Mouse (Mus musculus) liver, postnatal 0 days (tissue): ENCODE measurements around the gene Ankrd7.

Experiments
- CTCF ChIP-seq: sonication (generic); IDR thresholded peaks from 2 replicates; pipeline ENCODE4 v1.5.1; 2016; ENCODE audit warnings: antibody characterized with exemption, low read depth
- EP300 ChIP-seq: IDR thresholded peaks from 2 replicates; pipeline ENCODE4 v1.6.1; 2016; ENCODE audit warnings: antibody characterized with exemption, low read depth, mild to moderate bottlenecking

- TF ChIP-seq CTCF, result no peak
- TF ChIP-seq EP300, result no peak
Measured at GRCm38 (mm10) chr6:18889030-18889429, 22.9 kb downstream of the Ankrd7 start.
